Mouse (Mus musculus) myocyte (in vitro differentiated cells): Measurements from ENCODE around the gene Aanat. TPM values are rescaled to one million over a fixed set of nuclear protein-coding genes. Genes with fewer than 3 reads are reported as not detected.
A peak's percentile ranks its signal among the peaks of the same experiment; 100 is the strongest.
"Not testable (repeated sequence)": the region's sequence is repeated elsewhere in the genome, so short reads cannot be mapped to it uniquely, and the experiment has no call there.

Experiments
- H3K27me3 ChIP-seq: one replicate; pipeline ENCODE4 v1.6.1; 2011; ENCODE audit not compliant: control insufficient read depth, insufficient read depth, insufficient read length
- H3K36me3 ChIP-seq: one replicate; pipeline ENCODE4 v1.6.1; 2011; ENCODE audit not compliant: control insufficient read depth, insufficient read depth
- H3K4me2 ChIP-seq: one replicate; pipeline ENCODE4 v1.6.1; 2011; ENCODE audit warnings: low read depth, control low read depth
- H3K4me3 ChIP-seq: one replicate; pipeline ENCODE4 v1.5.1; 2011; ENCODE audit warnings: mild to moderate bottlenecking, control low read depth, moderate library complexity
- H3K79me2 ChIP-seq: one replicate; pipeline ENCODE4 v1.6.1; 2011; ENCODE audit not compliant: control insufficient read depth, insufficient read depth
- H3ac ChIP-seq: one replicate; pipeline ENCODE4 v1.6.1; 2011; ENCODE audit not compliant: control insufficient read depth, insufficient read length
- CEBPB ChIP-seq: IDR thresholded peaks from 2 replicates; pipeline ENCODE4 v1.6.1; 2011; ENCODE audit warnings: mild to moderate bottlenecking, moderate library complexity; ENCODE audit not compliant: poor library complexity, insufficient read depth, severe bottlenecking
- E2F4 ChIP-seq: IDR thresholded peaks from one replicate; pipeline ENCODE4 v1.6.1; 2011; ENCODE audit warnings: mild to moderate bottlenecking, control low read depth, moderate library complexity; ENCODE audit not compliant: insufficient read depth
- MAX ChIP-seq: IDR thresholded peaks from one replicate; pipeline ENCODE4 v1.6.1; 2011; ENCODE audit warnings: low read depth, mild to moderate bottlenecking, control low read depth
- MYOD1 ChIP-seq, 3 experiments: IDR thresholded peaks; one replicate each; pipeline ENCODE4 v1.6.1; 2011; ENCODE audit warnings: control low read depth in 2 of 3, low read depth in 2 of 3, mild to moderate bottlenecking in 2 of 3, moderate library complexity in 1 of 3; ENCODE audit not compliant: insufficient read length in 2 of 3, control insufficient read depth in 1 of 3
- MYOG ChIP-seq, 3 experiments: IDR thresholded peaks; one replicate each; pipeline ENCODE4 v1.6.1; 2011; ENCODE audit warnings: control low read depth in 2 of 3, low read depth in 2 of 3, mild to moderate bottlenecking in 2 of 3; ENCODE audit not compliant: insufficient read length in 2 of 3, control insufficient read depth in 1 of 3, insufficient read depth in 1 of 3
- POLR2A ChIP-seq: IDR thresholded peaks from one replicate; pipeline ENCODE4 v1.6.1; 2011; ENCODE audit warnings: low read depth, mild to moderate bottlenecking, control low read depth, moderate library complexity; ENCODE audit not compliant: insufficient read length
- POLR2AphosphoS2 ChIP-seq: IDR thresholded peaks from one replicate; pipeline ENCODE4 v1.6.1; 2011; ENCODE audit warnings: low read depth, control low read depth; ENCODE audit not compliant: insufficient read length
- REST ChIP-seq: IDR thresholded peaks from one replicate; pipeline ENCODE4 v1.6.1; 2011; ENCODE audit warnings: mild to moderate bottlenecking, control low read depth, moderate library complexity; ENCODE audit not compliant: insufficient read depth, insufficient read length
- SRF ChIP-seq: IDR thresholded peaks from one replicate; pipeline ENCODE4 v1.6.1; 2011; ENCODE audit warnings: low read depth; ENCODE audit not compliant: control insufficient read depth, insufficient read length
- TCF12 ChIP-seq: IDR thresholded peaks from one replicate; pipeline ENCODE4 v1.6.1; 2011; ENCODE audit warnings: mild to moderate bottlenecking, control low read depth; ENCODE audit not compliant: poor library complexity, insufficient read depth, severe bottlenecking
- TCF3 ChIP-seq: IDR thresholded peaks from one replicate; pipeline ENCODE4 v1.6.1; 2011; ENCODE audit warnings: low read depth, control low read depth; ENCODE audit not compliant: insufficient read length
- USF1 ChIP-seq: IDR thresholded peaks from one replicate; pipeline ENCODE4 v1.6.1; 2011; ENCODE audit warnings: low read depth, mild to moderate bottlenecking, control low read depth, moderate library complexity
- polyA plus RNA-seq: library from polyadenylated mRNA; unstranded; fragments of >200 nt; fragmentation: generic; extraction: Trizol; gene quantifications from one replicate; pipeline ENCODE4 v1.2.1, GENCODE M21; 2012; ENCODE audit warnings: missing spikeins

Aanat gene
- polyA plus RNA-seq, 1 experiment, result not detected

- Histone ChIP-seq H3K4me2 (no peak overlapping the region), H3K4me3 (no peak overlapping the region), H3ac (no peak overlapping the region), H3K27me3 (no peaks in the 10 kb centered on the region), H3K79me2 (peaks cover 15% of the 10 kb centered on the region), H3K36me3 (no peaks in the 10 kb centered on the region)
- TF ChIP-seq MYOD1 (IDR thresholded peaks at IDR 0.05; ENCODE audit: control insufficient read depth in 1 of 3, insufficient read length in 2 of 3, low read depth in 2 of 3), result peak in 1 of 3 experiments; percentile 28
- no peak for TF ChIP-seq SRF
- TF ChIP-seq POLR2AphosphoS2, result no peak
Measured at GRCm38 (mm10) chr11:116627072-116628020, 41.1 kb downstream of the Aanat start.

DNA sequence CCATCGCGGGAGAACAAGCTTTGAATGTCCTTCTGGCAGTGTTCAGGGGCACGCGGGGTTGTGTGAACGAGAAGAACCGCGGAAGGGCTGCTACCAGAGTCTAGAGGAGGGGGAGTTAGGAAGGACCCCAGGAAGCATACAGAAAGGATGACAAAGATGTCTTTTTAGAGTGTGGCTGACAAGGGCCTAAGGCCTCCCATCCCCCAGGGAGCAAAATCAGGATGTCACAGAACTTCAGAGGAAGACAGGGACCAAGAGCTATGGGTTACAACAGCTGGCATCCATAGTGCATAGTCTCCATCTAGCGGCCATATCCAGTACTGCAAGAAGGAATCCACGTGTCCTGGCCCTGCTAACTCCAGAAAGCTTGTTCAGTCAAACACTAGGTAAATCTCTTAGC, 42.5 kb downstream of the Aanat start:
- H3K27me3 ChIP-seq, result no peaks in the 10 kb centered on the region
- H3K36me3 ChIP-seq, result no peaks in the 10 kb centered on the region
- peak; percentile 37 for TF ChIP-seq USF1
- peak in 1 of 3 experiments; percentile 4 for TF ChIP-seq MYOD1 (IDR thresholded peaks at IDR 0.05; ENCODE audit: control insufficient read depth in 1 of 3, insufficient read length in 2 of 3, low read depth in 2 of 3)
- TF ChIP-seq POLR2A, result no peak
- TF ChIP-seq SRF, result no peak
- no peak overlapping the region for H3K4me3 ChIP-seq
- no peak overlapping the region for H3K4me2 ChIP-seq
- no peak overlapping the region for H3ac ChIP-seq
- H3K79me2 ChIP-seq, result peaks cover under 1% of the 10 kb centered on the region

DNA sequence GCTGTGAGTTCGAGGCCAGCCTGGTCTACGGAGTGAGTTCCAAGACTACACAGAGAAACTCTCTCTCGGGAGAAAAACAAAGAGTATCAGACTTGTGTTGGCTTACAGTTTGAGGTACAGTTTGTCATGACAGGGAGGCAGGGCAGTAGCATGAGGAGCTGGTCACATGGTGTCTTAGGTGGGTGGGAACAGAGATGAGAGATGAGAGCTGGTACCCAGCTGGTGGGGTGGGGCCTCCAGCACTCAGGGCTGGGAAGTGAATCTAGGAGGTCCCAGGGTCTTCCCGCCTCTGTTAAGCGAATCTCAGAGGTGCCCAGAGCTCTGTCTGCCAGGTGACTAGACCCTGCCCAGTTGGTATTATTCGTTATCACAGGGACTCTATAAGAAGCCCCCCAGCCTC, 43.2 kb downstream of the Aanat start:
- no peaks in the 10 kb centered on the region for H3K79me2 ChIP-seq
- TF ChIP-seq CEBPB, result no peak
- TF ChIP-seq POLR2A, result no peak
- no peak for TF ChIP-seq REST
- TF ChIP-seq TCF12, result no peak
- TF ChIP-seq USF1, result no peak
- no peak for TF ChIP-seq E2F4
- no peak for TF ChIP-seq SRF
- no peak for TF ChIP-seq TCF3
- TF ChIP-seq MYOG (IDR thresholded peaks at IDR 0.05; ENCODE audit: control insufficient read depth in 1 of 3, insufficient read depth in 1 of 3, insufficient read length in 2 of 3, low read depth in 2 of 3), result no peak
- no peak for TF ChIP-seq MYOD1 (IDR thresholded peaks at IDR 0.05; ENCODE audit: control insufficient read depth in 1 of 3, insufficient read length in 2 of 3, low read depth in 2 of 3)
- no peak for TF ChIP-seq POLR2AphosphoS2
- no peak for TF ChIP-seq MAX
- no peak overlapping the region for H3K4me2 ChIP-seq
- H3K36me3 ChIP-seq, result no peaks in the 10 kb centered on the region
- no peak overlapping the region for H3ac ChIP-seq
- no peaks in the 10 kb centered on the region for H3K27me3 ChIP-seq
- H3K4me3 ChIP-seq, result no peak overlapping the region

DNA sequence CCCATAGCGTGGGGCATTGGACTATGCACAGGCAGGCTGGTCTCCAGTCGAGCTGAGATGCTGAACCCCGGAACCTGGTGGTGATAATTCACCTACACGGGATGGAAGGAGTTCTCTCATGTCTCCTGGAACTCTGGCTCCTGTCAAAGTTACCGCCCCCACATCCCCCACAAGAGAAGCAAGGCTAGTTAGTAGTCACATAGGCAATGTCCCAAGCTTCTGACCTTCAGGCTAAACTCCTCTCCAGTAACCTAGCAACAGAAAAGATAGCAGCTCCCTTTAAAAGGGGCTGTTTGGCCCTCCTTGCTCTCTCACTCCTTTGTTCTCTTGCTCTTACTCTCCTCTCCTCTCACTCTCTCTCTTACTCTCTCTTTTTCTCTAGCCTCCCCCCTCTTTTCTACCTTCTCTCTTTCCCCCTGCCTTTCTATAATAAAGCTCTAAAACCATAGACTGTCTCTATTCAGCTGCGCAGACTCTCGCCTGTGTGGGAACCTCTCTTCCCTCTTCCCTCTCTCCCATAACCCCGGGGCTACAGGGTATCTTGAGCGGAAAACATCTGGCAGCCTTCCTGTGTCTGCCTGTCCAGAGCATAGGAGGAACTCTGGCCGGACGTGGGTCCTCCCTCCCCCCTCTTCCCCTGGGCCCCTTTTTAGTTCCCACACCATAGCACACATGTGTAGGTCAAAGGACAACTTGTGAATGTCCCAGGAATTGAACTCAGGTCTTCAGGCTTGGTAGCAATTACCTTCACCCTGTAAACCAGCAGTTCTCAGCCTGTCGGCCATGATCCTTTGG, 44.1 kb downstream of the Aanat start:
- no peaks in the 10 kb centered on the region for H3K79me2 ChIP-seq
- no peak overlapping the region for H3K4me2 ChIP-seq
- no peak overlapping the region for H3ac ChIP-seq
- no peak for TF ChIP-seq USF1
- no peak for TF ChIP-seq TCF3
- no peak for TF ChIP-seq CEBPB
- no peak for TF ChIP-seq MAX
- no peak for TF ChIP-seq E2F4
- no peak for TF ChIP-seq SRF
- no peak for TF ChIP-seq POLR2A
- TF ChIP-seq MYOD1 (IDR thresholded peaks at IDR 0.05; ENCODE audit: control insufficient read depth in 1 of 3, insufficient read length in 2 of 3, low read depth in 2 of 3), result no peak
- H3K27me3 ChIP-seq, result no peaks in the 10 kb centered on the region
- H3K36me3 ChIP-seq, result no peaks in the 10 kb centered on the region
- H3K4me3 ChIP-seq, result no peak overlapping the region

- no peak overlapping the region for H3ac ChIP-seq
- TF ChIP-seq CEBPB (no peak), REST (no peak), POLR2A (no peak), USF1 (no peak), MAX (no peak), TCF3 (no peak), E2F4 (no peak), TCF12 (no peak), SRF (no peak), MYOD1 (IDR thresholded peaks at IDR 0.05; ENCODE audit: control insufficient read depth in 1 of 3, insufficient read length in 2 of 3, low read depth in 2 of 3) (no peak), MYOG (IDR thresholded peaks at IDR 0.05; ENCODE audit: control insufficient read depth in 1 of 3, insufficient read depth in 1 of 3, insufficient read length in 2 of 3, low read depth in 2 of 3) (no peak), POLR2AphosphoS2 (no peak)
- no peaks in the 10 kb centered on the region for H3K79me2 ChIP-seq
- H3K4me2 ChIP-seq, result no peak overlapping the region
- no peaks in the 10 kb centered on the region for H3K27me3 ChIP-seq
- H3K36me3 ChIP-seq, result no peaks in the 10 kb centered on the region
- no peak overlapping the region for H3K4me3 ChIP-seq
Measured at GRCm38 (mm10) chr11:116632962-116633361, 46.7 kb downstream of the Aanat start.

DNA sequence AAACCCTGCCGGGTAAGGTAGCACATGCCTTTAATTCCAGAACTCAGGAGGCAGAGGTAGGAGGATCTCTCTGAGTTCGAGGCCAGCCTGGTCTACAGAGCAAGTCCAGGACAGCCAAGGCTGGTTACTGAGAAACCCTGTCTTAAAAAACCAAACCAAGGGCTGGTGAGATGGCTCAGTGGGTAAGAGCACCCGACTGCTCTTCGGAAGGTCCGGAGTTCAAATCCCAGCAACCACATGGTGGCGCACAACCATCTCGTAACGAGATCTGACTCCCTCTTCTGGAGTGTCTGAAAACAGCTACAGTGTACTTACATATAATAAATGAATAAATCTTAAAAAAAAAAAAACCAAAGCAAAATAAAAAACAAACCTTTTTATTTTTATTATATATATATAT, 50.4 kb downstream of the Aanat start:
- not testable (repeated sequence) for H3K4me3 ChIP-seq, H3K79me2 ChIP-seq, H3ac ChIP-seq

More for the DNA sequence above, 50.4 kb downstream of the Aanat start:
- H3K4me2 ChIP-seq, H3K27me3 ChIP-seq, H3K36me3 ChIP-seq: not testable (repeated sequence)
